Mouse (Mus musculus) heart, postnatal 14 days (tissue): ENCODE data around the gene Vgf. TPM values are rescaled to one million over a fixed set of nuclear protein-coding genes. Genes with fewer than 3 reads are reported as not detected.

Source experiments
- DNase-seq, 2 experiments: peaks; one replicate each; pipeline ENCODE4 v3.0.0; 2021 to 2022
- intact Hi-C: fragments of 180-260 bp; cut with DNase I; formaldehyde crosslinking; loops from one replicate; pipeline ENCODE4 v1.15.1; 2025
- long read RNA-seq, 2 experiments: library from polyadenylated mRNA; stranded (forward); transcript quantifications; one replicate each; pipeline ENCODE4 v2.0.0; 2021
- total RNA-seq, 2 experiments: library from RNA; stranded (reverse); gene quantifications; 2 replicates each; pipeline ENCODE4 v1.2.3; 2021

The Vgf gene
- not detected for total RNA-seq
- long read RNA-seq, experiment 1: 0 reads
- long read RNA-seq, experiment 2: 0 reads

GRCm38 (mm10) chr5:137026092-137026491, at the start of gene Vgf:
Vgf (plus strand) TSS chr5:137026392.
- DNase-seq: no peak
- intact Hi-C loops: no loop called here

GRCm38 (mm10) chr5:136977769-136978168, 48.4 kb upstream of the Vgf start:
- no peak for DNase-seq
- intact Hi-C loops: no loop called here

GRCm38 (mm10) chr5:136979762-136980161, 46.4 kb upstream of the Vgf start:
- intact Hi-C loops: no loop called here
- no peak for DNase-seq

GRCm38 (mm10) chr5:136980974-136981373, 45.2 kb upstream of the Vgf start:
- no peak for DNase-seq
- intact Hi-C loops: no loop called here

GRCm38 (mm10) chr5:136982338-136982930, 43.8 kb upstream of the Vgf start:
- intact Hi-C loops: no loop called here
- DNase-seq: peak; percentile 66 to 79

- no peak for DNase-seq
- intact Hi-C loops: no loop called here
These were observed 41.4 kb upstream of the Vgf start for GRCm38 (mm10) chr5:136984828-136985227.

- intact Hi-C loops: loop anchor here (2.0 kb wide), 1 partner anchor 24 kb away; no protein-coding TSS in a partner anchor
- peak; percentile 96 to 97 for DNase-seq
These were observed 39.5 kb upstream of the Vgf start, which contains the start of gene Plod3 for GRCm38 (mm10) chr5:136986695-136987137. Plod3 (plus strand) TSS chr5:136987019.

- DNase-seq: peak; percentile 75 to 87
- intact Hi-C loops: loop anchor here (2.0 kb wide), 1 partner anchor 25 kb away; no protein-coding TSS in a partner anchor
These were observed 38.9 kb upstream of the Vgf start for GRCm38 (mm10) chr5:136987138-136987933.

GRCm38 (mm10) chr5:136987934-136988271, 38.3 kb upstream of the Vgf start, which contains the start of gene Znhit1:
Znhit1 (minus strand) TSS chr5:136988021.
- intact Hi-C loops: loop anchor here (2.0 kb wide), 1 partner anchor 25 kb away; no protein-coding TSS in a partner anchor
- no peak for DNase-seq

- peak; percentile 31 to 49 for DNase-seq
- intact Hi-C loops: no loop called here
These were observed 37.8 kb upstream of the Vgf start for GRCm38 (mm10) chr5:136988420-136988819.

GRCm38 (mm10) chr5:136989801-136990200, 36.4 kb upstream of the Vgf start:
- intact Hi-C loops: no loop called here
- no peak for DNase-seq

GRCm38 (mm10) chr5:136999449-136999848, 26.7 kb upstream of the Vgf start:
- DNase-seq: no peak
- intact Hi-C loops: no loop called here

GRCm38 (mm10) chr5:137000612-137001011, 25.6 kb upstream of the Vgf start:
- intact Hi-C loops: no loop called here
- DNase-seq: no peak

GRCm38 (mm10) chr5:137007276-137007675, 18.9 kb upstream of the Vgf start:
- peak in 1 of 2 experiments; percentile 15 for DNase-seq
- intact Hi-C loops: no loop called here

GRCm38 (mm10) chr5:137009988-137010387, 16.2 kb upstream of the Vgf start:
- intact Hi-C loops: no loop called here

GRCm38 (mm10) chr5:137012401-137012950, 13.7 kb upstream of the Vgf start:
- intact Hi-C loops: no loop called here

More at GRCm38 (mm10) chr5:137009988-137010387, 16.2 kb upstream of the Vgf start:
- peak; percentile 35 to 73 for DNase-seq

GRCm38 (mm10) chr5:137015913-137016312, 10.3 kb upstream of the Vgf start:
- DNase-seq: no peak
- intact Hi-C loops: no loop called here

More at GRCm38 (mm10) chr5:137012401-137012950, 13.7 kb upstream of the Vgf start:
- DNase-seq: no peak

GRCm38 (mm10) chr5:137024318-137024717, 1.9 kb upstream of the Vgf start:
- intact Hi-C loops: loop anchor here (1.0 kb wide), 1 partner anchor 83 kb away; no protein-coding TSS in a partner anchor
- DNase-seq: no peak

GRCm38 (mm10) chr5:137025132-137025531, 1.1 kb upstream of the Vgf start:
- intact Hi-C loops: no loop called here

GRCm38 (mm10) chr5:137028561-137029272, 2.5 kb downstream of the Vgf start:
- no peak for DNase-seq
- intact Hi-C loops: no loop called here

More at GRCm38 (mm10) chr5:137025132-137025531, 1.1 kb upstream of the Vgf start:
- DNase-seq: peak; percentile 85 to 91
